Mouse (Mus musculus) neural tube, embryonic 14.5 days (tissue): Measurements from ENCODE around the gene Slc6a9. TPM values are rescaled to one million over a fixed set of nuclear protein-coding genes. Genes with fewer than 3 reads are reported as not detected.

Experiments used
- ATAC-seq: fragments of 200-750 bp; cut with Nextera tagmentation; 2 replicates; pipeline ENCODE4 v1.8.0; 2017; ENCODE audit warnings: low read depth, mild to moderate bottlenecking, moderate TSS enrichment, moderate library complexity
- H3K27ac ChIP-seq: fragments of 300-500 bp; sonication (generic); 2 replicates; pipeline ENCODE4 v1.5.1; 2014; ENCODE audit warnings: low read depth, mild to moderate bottlenecking, control low read depth, low read length, moderate library complexity, mixed read lengths
- H3K27me3 ChIP-seq: fragments of 300-500 bp; sonication (generic); 2 replicates; pipeline ENCODE4 v1.6.1; 2014; ENCODE audit warnings: low read length; ENCODE audit not compliant: control insufficient read depth, insufficient read depth
- H3K36me3 ChIP-seq: fragments of 300-500 bp; sonication (generic); 2 replicates; pipeline ENCODE4 v1.6.1; 2014; ENCODE audit warnings: low read length, mixed read lengths; ENCODE audit not compliant: control insufficient read depth, insufficient read depth
- H3K4me1 ChIP-seq: fragments of 300-500 bp; sonication (generic); 2 replicates; pipeline ENCODE4 v1.6.1; 2014; ENCODE audit warnings: low read length; ENCODE audit not compliant: control insufficient read depth, insufficient read depth
- H3K4me2 ChIP-seq: fragments of 300-500 bp; sonication (generic); 2 replicates; pipeline ENCODE4 v1.6.1; 2014; ENCODE audit warnings: mild to moderate bottlenecking, low read depth, low read length, control low read depth
- H3K4me3 ChIP-seq: fragments of 300-500 bp; sonication (generic); 2 replicates; pipeline ENCODE4 v1.5.1; 2014; ENCODE audit warnings: low read depth, low read length, control low read depth, mixed read lengths
- H3K9ac ChIP-seq: fragments of 300-500 bp; sonication (generic); replicated peaks from 2 replicates; pipeline ENCODE4 v1.6.1; 2014; ENCODE audit warnings: low read depth, mild to moderate bottlenecking, control low read depth, low read length, mixed read lengths
- H3K9me3 ChIP-seq: fragments of 300-500 bp; sonication (generic); 2 replicates; pipeline ENCODE4 v1.6.1; 2016; ENCODE audit warnings: low read length; ENCODE audit not compliant: control insufficient read depth
- WGBS: fragments of 180-500 bp; shearing (Covaris S2); extraction: QIAGEN DNeasy Blood & Tissue Kit; methylation state at CpG from one replicate; pipeline ENCODE4 v1.1.7; 2014; 5-methylcytosine and 5-hydroxymethylcytosine counted together
- polyA plus RNA-seq: library from polyadenylated mRNA; unstranded; fragments of >200 nt; fragmentation: Nextera tagmentation; extraction: Ambion mirVana; gene quantifications from 2 replicates; pipeline ENCODE4 v1.2.1, GENCODE M21; 2014

Slc6a9 gene
- polyA plus RNA-seq = 32.7 and 42.9 TPM in 2 replicates

- H3K9me3 ChIP-seq = no peaks in the 10 kb centered on the region
- peak within 1 kb of the TSS; percentile 87 for H3K4me2 ChIP-seq
- H3K9ac ChIP-seq = peak within 1 kb of the TSS; percentile 82
- no peak for ATAC-seq
- no peaks in the 10 kb centered on the region for H3K27me3 ChIP-seq
- peak within 1 kb of the TSS; percentile 88 for H3K27ac ChIP-seq
- H3K4me1 ChIP-seq = peaks cover 7% of the 10 kb centered on the region
- WGBS = 27% methylated on average over 3 of the region's 3 CpGs
- no peaks in the 10 kb centered on the region for H3K36me3 ChIP-seq
- peak within 1 kb of the TSS; percentile 79 for H3K4me3 ChIP-seq
These were observed at the start of gene Slc6a9 for GRCm38 (mm10) chr4:117834457-117834844. Gene Slc6a9 (plus strand): TSS chr4:117834506.

DNA sequence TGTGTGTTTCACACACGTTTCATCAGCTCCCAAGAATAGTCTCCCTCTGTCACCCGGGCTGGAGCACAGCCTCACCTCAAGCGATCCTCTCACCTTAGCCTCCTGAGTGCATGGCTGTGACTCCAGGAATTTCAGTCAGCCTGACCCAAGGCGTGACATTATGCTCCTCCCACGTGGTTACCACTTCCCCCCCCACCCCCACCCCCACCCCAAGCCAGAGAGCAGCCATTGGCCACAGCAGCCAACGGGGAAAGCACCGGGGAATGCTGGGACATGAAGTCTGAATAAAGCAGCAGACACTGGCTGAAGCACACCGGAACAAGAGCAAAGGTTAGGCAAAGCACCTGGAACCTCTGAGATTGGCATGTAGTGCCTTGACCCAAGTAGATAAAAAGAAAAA, 47.3 kb upstream of the Slc6a9 start:
- no peak overlapping the region for H3K9ac ChIP-seq
- H3K36me3 ChIP-seq = no peaks in the 10 kb centered on the region
- no peaks in the 10 kb centered on the region for H3K9me3 ChIP-seq
- 42% methylated on average over 8 of the region's 8 CpGs for WGBS
- H3K4me2 ChIP-seq = 0 out of 2 replicates have a peak overlapping the region, but pooled peaks have one; percentile 11
- H3K4me1 ChIP-seq = no peaks in the 10 kb centered on the region
- 0 out of 2 replicates have a peak, but pooled peaks have one; percentile 54 for ATAC-seq
- no peaks in the 10 kb centered on the region for H3K27me3 ChIP-seq
- H3K27ac ChIP-seq = no peak overlapping the region
- H3K4me3 ChIP-seq = no peak overlapping the region

GRCm38 (mm10) chr4:117788308-117788707, 46.0 kb upstream of the Slc6a9 start:
- H3K4me2 ChIP-seq = no peak overlapping the region
- no peak overlapping the region for H3K4me3 ChIP-seq
- no peaks in the 10 kb centered on the region for H3K36me3 ChIP-seq
- H3K27ac ChIP-seq = no peak overlapping the region
- ATAC-seq = no peak
- H3K9ac ChIP-seq = no peak overlapping the region
- no peaks in the 10 kb centered on the region for H3K9me3 ChIP-seq
- H3K4me1 ChIP-seq = no peaks in the 10 kb centered on the region
- no peaks in the 10 kb centered on the region for H3K27me3 ChIP-seq
- 71% methylated on average over 10 of the region's 10 CpGs for WGBS

DNA sequence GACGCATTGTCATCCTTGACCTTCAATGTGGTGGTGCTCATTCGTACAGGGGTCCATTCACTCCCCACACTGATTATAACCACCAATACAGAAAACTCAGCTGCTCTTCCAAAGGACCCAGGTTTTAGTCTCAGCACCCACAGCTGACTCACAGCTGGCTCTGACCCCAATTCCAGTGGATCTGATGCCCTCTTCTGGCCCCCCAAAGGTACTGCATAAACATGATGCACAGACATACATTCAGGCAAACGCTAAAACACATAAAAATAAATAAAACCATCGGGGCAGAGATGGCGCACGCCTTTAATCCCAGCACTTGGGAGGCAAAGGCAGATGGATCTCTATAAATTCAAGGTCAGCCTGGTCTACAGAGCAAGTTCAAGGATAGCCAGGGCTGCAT, 34.4 kb upstream of the Slc6a9 start:
- H3K4me3 ChIP-seq = no peak overlapping the region
- no peaks in the 10 kb centered on the region for H3K27me3 ChIP-seq
- no peak overlapping the region for H3K27ac ChIP-seq
- no peaks in the 10 kb centered on the region for H3K9me3 ChIP-seq
- no peaks in the 10 kb centered on the region for H3K4me1 ChIP-seq
- no peaks in the 10 kb centered on the region for H3K36me3 ChIP-seq
- no peak for ATAC-seq
- H3K9ac ChIP-seq = no peak overlapping the region
- 87% methylated on average over 6 of the region's 6 CpGs for WGBS
- no peak overlapping the region for H3K4me2 ChIP-seq

- H3K4me3 ChIP-seq = no peak overlapping the region
- no peak for ATAC-seq
- no peak overlapping the region for H3K9ac ChIP-seq
- H3K27ac ChIP-seq = no peak overlapping the region
- no peaks in the 10 kb centered on the region for H3K9me3 ChIP-seq
- WGBS = 79% methylated on average over 5 of the region's 5 CpGs
- H3K27me3 ChIP-seq = no peaks in the 10 kb centered on the region
- no peaks in the 10 kb centered on the region for H3K36me3 ChIP-seq
- no peak overlapping the region for H3K4me2 ChIP-seq
- no peaks in the 10 kb centered on the region for H3K4me1 ChIP-seq
These were observed 27.3 kb upstream of the Slc6a9 start for GRCm38 (mm10) chr4:117806992-117807391.

DNA sequence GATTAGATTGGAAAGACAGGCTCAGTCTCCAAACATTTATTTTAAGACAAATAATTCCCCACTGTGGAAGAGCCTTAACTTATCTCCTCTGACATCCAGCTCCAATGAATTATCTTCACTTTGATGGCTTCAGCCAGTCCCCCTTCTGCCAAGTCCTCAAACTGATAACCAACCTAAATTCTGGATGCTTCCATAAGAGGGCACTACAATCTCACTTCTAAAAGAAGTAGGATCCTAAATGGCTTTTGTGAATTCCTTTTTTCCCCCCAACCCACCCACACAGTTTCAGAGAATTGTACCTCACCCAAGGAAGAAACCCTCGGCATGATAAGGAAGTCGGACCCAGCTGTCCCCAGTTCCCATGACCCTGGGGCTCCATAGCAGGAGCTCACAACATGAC, 23.4 kb upstream of the Slc6a9 start:
- no peak overlapping the region for H3K27ac ChIP-seq
- H3K27me3 ChIP-seq = no peaks in the 10 kb centered on the region
- 70% methylated on average over 2 of the region's 2 CpGs for WGBS
- no peaks in the 10 kb centered on the region for H3K9me3 ChIP-seq
- H3K4me2 ChIP-seq = no peak overlapping the region
- H3K36me3 ChIP-seq = no peaks in the 10 kb centered on the region
- no peak overlapping the region for H3K9ac ChIP-seq
- H3K4me1 ChIP-seq = no peaks in the 10 kb centered on the region
- no peak for ATAC-seq
- no peak overlapping the region for H3K4me3 ChIP-seq

DNA sequence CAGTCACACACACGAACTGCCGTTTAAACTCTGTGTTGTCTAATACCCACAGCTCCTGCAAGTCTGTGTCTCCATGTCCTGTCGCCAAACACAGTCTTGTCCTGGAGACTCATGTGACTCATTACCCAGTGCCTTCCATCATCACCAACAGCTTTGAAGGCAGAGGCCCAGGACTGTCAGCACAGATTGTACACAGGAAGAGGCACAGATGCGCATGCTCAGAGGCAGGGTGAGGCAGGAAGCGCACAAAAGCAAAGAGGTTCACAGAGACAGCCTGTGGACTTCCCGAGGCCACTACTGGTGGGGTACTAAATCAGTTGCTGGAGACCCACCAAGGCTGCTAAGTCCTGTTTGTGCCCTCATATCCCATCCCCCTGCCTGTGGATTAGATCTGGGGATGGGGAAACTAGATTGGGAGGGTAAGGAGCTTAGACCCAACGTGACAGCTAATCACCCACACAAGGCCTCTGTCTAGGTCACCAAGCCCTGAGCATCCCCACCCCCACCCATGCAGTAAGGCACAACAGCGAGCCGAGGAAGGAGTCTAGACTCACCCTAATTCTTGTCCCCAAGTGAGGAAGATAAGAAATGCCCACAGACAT, 20.6 kb upstream of the Slc6a9 start:
- no peaks in the 10 kb centered on the region for H3K9me3 ChIP-seq
- no peaks in the 10 kb centered on the region for H3K27me3 ChIP-seq
- ATAC-seq = no peak
- 69% methylated on average over 9 of the region's 9 CpGs for WGBS
- no peaks in the 10 kb centered on the region for H3K4me1 ChIP-seq
- H3K4me2 ChIP-seq = no peak overlapping the region
- H3K9ac ChIP-seq = no peak overlapping the region
- no peaks in the 10 kb centered on the region for H3K36me3 ChIP-seq
- H3K27ac ChIP-seq = no peak overlapping the region
- no peak overlapping the region for H3K4me3 ChIP-seq

DNA sequence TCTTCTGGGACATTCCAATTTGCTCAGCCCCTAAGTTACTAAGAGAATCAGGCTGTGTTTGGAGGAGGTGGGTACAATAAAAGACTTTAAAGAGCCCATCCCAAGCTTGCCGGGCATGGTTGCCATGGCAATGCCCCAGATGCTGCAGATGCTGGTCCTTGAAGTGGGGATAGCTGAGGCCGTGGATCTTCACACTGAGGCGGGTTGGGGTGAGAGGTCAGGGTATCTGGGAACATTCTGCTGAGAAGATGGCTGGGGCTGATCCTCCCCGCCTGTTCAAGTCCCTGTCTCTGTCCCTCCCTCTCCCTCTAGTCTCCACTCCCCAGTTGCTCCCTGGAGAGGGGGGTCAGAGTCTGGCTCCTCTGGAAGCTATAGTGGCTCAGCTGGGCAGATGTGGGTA, 20.0 kb upstream of the Slc6a9 start:
- no peak for ATAC-seq
- 23% methylated on average over 4 of the region's 4 CpGs for WGBS
- Histone ChIP-seq H3K9me3 (no peaks in the 10 kb centered on the region), H3K4me1 (no peaks in the 10 kb centered on the region), H3K36me3 (no peaks in the 10 kb centered on the region), H3K9ac (no peak overlapping the region), H3K4me2 (no peak overlapping the region), H3K4me3 (no peak overlapping the region), H3K27me3 (no peaks in the 10 kb centered on the region), H3K27ac (no peak overlapping the region)

- H3K4me1 ChIP-seq = no peaks in the 10 kb centered on the region
- no peaks in the 10 kb centered on the region for H3K9me3 ChIP-seq
- no peak overlapping the region for H3K9ac ChIP-seq
- H3K27me3 ChIP-seq = no peaks in the 10 kb centered on the region
- no peak overlapping the region for H3K27ac ChIP-seq
- no peaks in the 10 kb centered on the region for H3K36me3 ChIP-seq
- H3K4me3 ChIP-seq = no peak overlapping the region
- H3K4me2 ChIP-seq = no peak overlapping the region
- 78% methylated on average over 5 of the region's 5 CpGs for WGBS
- ATAC-seq = no peak
These were observed 17.5 kb upstream of the Slc6a9 start for GRCm38 (mm10) chr4:117816776-117817175.
